Mouse (Mus musculus) kidney, postnatal 25 days (tissue): ENCODE data around the gene Gm20388.

Experiments used
- DNase-seq, 2 experiments: peaks; one replicate each; pipeline ENCODE4 v3.0.0; 2021; ENCODE audit warnings: mixed read lengths in 2 of 2

The Gm20388 gene

DNA sequence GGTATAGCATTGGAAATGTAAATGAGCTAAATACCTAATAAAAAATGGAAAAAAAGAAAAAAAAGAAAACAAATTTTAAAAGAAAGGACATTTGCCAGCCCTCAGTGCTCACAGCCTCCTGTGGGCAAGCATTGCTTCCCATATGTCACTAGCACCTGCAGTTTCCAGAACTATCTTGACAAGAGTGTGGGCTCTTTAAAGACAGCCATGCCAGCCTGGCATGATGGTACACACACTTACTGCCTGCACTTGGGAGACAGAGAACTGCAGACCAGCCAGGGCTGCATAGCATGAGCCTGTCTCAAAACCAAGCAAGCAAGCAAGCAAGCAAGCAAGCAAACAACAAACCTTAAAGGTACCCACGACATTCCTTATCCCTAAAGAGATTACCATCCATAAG lies 1994.8 kb downstream of the Gm20388 start:
- DNase-seq: no peak

DNA sequence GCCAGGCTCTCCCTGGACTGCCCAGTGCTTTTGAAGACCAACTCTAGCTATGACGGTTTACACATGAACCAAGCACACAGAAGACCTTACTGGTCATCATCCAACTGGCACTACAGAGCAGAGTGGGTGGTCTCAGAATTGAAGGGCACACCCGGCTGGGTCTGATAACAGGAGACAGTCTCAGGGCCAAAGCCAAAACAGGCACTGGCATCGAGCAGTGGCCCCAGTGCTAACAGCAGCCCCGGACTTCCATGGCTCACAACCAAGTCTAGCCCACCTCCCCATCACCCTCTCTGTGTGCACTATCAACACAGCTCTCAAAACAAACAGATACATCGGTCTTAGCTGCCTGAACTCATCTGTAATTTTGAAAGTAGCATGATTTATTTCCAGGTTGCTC lies 1995.2 kb downstream of the Gm20388 start:
- no peak for DNase-seq

DNA sequence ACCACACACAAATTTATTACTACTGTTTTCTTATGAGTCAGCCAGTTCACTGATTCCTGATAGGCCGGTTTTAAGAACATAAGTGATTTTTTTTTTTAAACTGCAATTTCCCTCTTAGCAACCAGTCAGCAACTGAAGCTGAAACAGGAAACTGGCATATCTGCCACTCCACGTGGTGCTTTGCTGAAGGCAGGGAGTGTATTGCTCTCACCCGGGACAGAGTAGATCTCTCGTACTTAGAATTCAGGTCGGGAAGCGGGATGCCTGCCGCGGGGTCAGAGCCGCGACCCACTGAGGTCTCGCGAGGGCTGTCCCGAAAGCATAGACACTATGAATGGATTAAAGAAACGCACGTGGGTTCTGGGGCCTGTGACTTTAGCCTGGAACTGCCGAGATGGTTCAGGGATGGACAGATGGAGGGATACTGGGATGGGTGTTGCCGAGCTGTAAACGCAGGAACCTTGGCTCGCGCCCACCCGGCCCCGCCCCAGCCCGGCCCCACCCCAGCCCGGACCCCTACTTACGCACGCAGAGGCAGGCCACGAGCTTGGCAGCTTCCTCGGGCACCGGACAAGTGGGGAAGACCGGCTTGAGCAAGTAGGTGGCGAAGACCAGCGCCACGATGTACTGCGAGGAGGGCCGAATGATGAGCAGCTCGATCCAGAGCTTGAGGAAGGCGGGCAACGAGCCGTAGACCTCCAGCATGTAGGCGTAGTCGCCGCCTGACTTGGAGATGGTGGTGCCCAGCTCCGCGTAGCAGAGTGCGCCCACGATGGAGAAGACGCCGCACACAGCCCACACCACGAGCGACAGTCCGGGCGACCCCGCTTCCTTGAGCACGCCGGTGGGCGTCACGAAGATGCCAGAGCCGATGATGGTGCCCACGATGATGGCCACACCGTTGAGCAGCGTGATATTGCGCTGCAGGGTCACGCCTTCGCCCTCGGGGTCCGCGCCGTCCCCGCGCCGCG lies 1996.2 kb downstream of the Gm20388 start:
- peak; percentile 5 to 40 for DNase-seq

- DNase-seq: peak; percentile 98 to 99
Observed at GRCm38 (mm10) chr8:121907587-121908248, 1997.1 kb downstream of the Gm20388 start, which contains the start of gene Slc7a5. TSS of gene Slc7a5 (minus strand) at chr8:121907694.

- DNase-seq: no peak
Observed at GRCm38 (mm10) chr8:121908378-121909147, 1997.9 kb downstream of the Gm20388 start.

GRCm38 (mm10) chr8:121909148-121909541 lies 1998.5 kb downstream of the Gm20388 start:
- DNase-seq: no peak

DNA sequence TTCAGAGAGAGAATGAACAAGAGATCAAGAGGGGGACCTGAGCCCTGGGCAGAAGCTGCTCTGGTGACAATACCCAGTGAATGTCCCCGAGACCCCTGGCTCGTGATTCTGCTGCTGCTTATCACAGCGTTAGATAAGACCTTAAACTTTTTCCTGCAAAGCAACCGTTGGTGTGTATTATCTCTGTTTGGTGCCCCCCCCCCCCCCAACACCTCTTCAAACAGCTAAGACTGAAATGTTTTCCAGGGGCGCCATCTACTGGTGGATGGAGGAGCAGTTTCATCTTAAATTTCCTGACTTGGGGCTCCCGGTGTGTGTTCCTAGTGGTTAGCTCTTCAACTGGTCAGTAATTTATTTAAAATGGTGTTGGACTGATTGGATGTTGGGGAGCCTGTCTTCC lies 1999.0 kb downstream of the Gm20388 start:
- peak; percentile 66 to 88 for DNase-seq

DNA sequence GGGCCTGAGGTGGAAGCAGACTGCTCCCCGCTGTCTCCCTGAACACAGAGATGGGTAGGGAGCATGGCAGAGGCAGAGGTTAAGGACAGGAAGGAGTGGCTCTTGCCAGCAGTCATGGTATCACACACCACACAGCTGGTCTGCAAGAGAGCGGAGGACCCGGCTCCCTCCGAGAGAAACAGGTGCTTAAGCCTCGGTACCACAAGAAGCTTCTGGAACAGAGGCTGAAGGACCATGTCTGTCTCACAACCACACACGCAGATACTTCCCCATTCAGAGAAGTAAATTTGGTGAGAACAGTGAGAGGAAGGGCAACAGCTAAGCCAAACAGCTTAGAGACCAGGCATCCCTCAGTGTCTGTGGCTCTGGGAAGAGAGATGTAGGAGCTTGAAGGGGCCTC lies 2000.8 kb downstream of the Gm20388 start:
- no peak for DNase-seq

GRCm38 (mm10) chr8:121911987-121912386 lies 2001.3 kb downstream of the Gm20388 start:
- DNase-seq: no peak

DNA sequence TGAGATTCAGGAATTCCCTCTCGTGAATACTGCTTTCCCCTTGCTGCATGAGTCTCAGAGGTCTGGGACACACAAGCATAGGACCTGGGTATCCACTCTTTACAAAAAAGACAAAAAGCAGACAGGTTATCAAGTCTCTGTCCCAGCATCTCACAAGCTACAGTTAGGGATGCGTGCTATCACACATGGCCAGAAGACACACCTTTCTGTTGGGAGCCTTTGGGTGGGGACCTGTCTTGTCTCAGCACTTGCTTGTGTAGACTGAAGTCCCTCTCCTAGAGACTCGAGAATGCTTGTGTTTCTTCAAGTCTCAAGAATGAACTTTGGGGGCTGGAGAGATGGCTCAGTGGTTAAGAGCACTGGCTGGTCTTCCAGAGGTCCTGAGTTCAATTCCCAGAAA lies 2002.2 kb downstream of the Gm20388 start:
- DNase-seq: no peak

- no peak for DNase-seq
Observed at GRCm38 (mm10) chr8:121913378-121913777, 2002.7 kb downstream of the Gm20388 start.

GRCm38 (mm10) chr8:121919158-121919557 lies 2008.5 kb downstream of the Gm20388 start:
- DNase-seq: no peak

DNA sequence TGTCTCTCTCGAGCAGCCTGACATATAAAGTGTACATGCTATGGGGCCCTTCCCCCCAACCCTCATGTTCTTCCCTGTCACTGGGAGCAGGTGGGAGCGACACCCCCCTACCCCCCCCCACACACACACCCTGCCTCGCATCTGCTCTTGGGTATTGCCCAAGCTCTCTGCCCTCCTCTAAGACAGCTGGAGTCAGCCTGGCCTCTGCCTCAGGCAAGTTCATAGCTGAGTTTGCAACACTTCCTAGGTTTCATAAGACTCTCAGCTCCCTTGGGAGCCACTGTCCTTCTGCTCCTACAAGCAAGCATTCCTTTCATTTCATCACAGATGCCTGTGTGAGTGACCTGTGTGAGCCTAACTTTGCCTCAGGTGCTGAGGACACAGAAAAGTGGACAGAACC lies 2009.1 kb downstream of the Gm20388 start:
- peak in 1 of 2 experiments; percentile 20 for DNase-seq

DNA sequence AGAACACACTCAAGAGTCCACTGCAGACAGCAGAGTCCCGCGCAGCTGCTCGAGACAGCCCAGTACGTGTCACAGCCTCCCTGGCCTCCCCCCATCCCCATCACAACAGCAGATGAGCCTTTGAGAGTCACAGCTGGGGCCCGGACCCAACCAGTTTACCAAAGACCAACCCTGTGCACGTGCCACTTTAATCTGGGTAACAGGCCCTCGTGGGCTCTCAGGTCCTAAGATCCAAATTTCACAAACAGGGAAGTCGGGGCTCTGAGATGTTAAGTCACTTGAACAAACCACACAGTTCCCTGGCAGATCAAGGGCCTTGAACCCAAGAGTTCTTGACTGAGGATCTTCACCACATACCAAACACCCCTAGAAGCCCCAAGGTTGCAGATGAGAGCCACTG lies 2010.9 kb downstream of the Gm20388 start:
- DNase-seq: no peak

GRCm38 (mm10) chr8:121922101-121922500 lies 2011.5 kb downstream of the Gm20388 start:
- peak; percentile 57 to 60 for DNase-seq

GRCm38 (mm10) chr8:121924681-121925080 lies 2014.0 kb downstream of the Gm20388 start:
- no peak for DNase-seq

DNA sequence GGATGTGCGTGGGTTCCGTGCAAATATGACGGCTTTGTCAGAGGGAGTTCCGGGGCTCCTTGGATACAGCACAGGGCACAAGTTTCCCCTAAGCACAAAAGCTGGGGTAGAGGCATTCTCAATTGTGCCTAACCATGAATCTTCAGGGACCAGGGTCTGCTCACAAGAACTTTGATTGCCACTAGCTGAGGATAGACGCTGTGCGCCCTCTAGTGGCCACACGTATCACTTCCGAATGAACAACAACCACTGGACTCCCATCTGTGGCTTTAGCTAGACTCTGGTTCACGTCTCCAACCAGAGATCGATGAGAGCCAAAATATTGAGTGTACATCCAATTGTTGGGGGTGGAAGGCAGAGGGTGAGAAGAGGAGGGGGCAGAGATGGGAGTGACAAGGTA lies 2015.0 kb downstream of the Gm20388 start:
- peak; percentile 72 to 90 for DNase-seq

- no peak for DNase-seq
Observed at GRCm38 (mm10) chr8:121926266-121926665, 2015.6 kb downstream of the Gm20388 start.

DNA sequence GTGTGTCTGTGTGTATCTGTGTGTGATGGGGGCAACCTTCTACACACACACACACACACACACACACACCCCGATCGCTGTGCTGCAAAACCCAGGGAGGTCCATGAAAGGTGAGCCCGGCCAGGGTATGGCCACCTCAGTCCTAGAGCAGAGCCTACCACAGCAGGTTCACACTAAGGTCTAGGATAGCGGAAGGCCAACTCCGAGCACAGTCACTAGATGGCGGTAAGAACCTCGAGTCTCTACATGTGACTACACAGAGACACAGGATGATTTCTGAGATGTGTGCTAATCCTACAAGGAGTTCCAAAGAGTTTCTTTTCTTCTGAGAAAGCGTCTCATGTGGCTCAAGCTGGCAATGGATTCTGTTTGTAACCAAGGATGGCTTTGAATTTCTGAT lies 2016.7 kb downstream of the Gm20388 start:
- peak; percentile 61 to 74 for DNase-seq

DNA sequence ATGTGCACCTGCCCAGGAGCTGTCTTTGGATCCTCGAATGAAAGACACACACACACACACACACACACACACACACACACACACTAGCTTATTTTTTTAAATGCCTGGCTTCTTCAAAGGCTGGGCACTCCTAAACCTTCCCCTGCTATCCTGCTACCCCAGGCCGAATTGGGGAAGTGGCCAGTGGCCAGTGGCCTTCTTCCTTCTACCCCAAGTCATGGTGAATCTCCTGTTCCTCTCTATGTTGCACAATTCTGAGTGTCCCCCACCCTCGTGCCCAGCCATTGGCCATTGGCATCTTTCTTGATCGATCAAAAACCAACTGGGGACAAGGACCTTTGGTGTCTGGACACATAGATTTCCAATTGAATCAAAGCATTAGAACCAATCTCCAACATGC lies 2019.4 kb downstream of the Gm20388 start:
- DNase-seq: no peak

DNA sequence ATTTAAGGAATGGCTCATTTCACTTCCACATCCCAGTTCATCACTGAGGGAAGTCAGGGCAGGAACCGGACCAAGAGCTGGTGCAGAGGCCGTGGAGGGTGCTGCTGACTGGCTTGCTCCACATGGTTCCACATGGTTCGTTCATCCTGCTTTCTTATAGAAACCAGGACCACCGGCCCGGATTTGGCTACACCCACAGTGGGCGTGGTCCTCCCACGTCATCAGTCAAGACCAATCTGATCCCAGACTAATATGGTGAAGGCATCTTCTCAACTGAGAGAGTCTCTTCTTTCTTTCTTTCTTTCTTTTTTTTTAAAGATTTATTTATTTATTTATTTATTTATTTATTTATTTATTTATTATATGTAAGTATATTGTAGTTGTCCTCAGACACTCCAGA lies 2020.9 kb downstream of the Gm20388 start:
- DNase-seq: no peak

DNA sequence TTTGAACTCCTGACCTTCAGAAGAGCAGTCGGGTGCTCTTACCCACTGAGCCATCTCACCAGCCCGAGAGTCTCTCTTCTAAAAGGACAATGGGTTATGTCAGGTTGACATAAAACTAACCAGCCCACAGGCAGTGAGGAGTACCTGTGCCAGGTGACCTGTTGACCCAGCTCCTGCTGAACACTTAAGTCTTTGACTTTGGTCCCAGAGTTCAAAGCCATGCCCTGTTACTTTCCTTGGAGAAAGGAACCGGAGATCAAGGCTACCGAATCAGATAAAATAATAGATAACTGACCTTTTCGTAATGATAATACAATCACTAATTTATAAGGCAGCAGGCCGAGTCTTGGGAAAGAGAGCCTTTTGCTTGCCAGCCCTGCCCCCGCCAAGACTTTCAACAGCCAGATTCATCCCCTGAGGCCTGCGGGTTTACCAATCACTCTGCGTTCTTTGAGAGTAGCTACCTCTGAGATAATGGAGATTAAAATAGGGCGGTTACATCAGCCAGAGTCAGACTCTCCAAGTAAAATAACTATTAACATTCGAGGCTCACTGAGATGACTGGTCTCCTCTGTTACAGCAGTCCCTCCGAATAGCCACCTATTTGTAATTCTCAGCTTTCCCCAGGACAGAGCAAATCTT lies 2021.5 kb downstream of the Gm20388 start:
- DNase-seq: no peak
